Mouse (Mus musculus) spleen, adult 12 weeks (tissue): Measurements from ENCODE around the gene Gm7361.
"Not testable (repeated sequence)": the region's sequence is repeated elsewhere in the genome, so short reads cannot be mapped to it uniquely, and the experiment has no call there.

Experiments used
- DNase-seq: peaks from one replicate; pipeline ENCODE4 v3.0.0; 2022; ENCODE audit warnings: low spot score

Gene Gm7361

GRCm38 (mm10) chr5:26257391-26257790 is at the start of gene Gm7361:
Gene Gm7361, plus strand, starts transcription at chr5:26257691.
- DNase-seq: not testable (repeated sequence)

- DNase-seq: no peak
These were observed 46.5 kb upstream of the Gm7361 start for GRCm38 (mm10) chr5:26211030-26211429.

DNA sequence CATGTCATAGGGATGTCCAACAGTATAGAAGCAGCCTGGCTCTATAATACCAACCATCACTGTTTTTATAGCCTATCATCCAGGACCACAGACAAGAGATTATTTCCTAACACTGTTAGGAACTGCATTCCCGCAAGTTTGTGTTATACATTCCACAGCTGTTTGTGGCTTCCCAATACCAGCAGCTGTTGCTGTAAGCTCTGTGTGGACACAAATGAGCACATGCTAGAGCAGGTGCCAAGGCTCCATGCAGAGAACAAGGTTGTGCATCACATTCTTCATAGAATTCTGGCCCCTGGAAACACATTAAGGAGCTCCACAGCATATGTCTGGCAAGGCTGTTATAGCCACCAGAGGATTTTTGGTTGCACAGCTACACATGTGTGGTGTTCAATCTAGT is 35.4 kb upstream of the Gm7361 start:
- no peak for DNase-seq

DNA sequence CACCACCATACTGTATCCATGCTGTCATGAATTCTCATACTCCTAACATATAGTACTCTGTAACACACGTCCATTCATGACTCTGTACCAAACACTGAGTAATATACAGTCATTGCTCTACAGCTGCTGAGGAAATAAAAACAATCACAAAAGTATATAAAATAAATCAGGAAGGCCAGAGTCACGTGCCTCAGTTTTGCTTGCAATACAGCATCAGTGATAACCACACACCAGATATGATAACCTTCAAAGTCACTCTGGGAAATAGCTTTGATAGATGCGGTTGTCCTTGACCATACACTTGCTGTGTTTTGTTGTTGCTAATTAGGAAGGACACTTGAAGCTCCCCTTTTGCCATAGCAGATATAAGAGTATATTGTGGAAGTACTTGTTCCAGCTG is 9.2 kb downstream of the Gm7361 start:
- not testable (repeated sequence) for DNase-seq

DNA sequence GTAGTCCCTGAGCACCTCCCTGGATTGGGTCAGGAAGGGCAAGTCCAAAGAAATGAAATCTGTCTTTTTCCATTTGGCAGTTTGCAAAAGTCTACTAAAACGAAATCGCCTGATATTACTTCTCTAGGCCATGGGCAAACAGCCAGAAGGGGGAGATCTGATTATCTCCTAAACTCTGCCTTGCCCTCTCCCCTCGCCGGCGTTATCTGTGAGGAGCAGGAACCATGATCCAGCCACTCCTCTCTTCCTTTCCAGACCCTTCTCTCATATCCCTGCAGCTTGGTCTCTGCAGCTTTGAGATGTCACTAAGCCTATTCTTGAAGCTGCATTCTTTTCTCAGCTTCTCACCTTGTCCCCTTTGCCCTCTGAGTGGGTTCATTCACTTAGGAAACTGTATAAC is 22.9 kb downstream of the Gm7361 start:
- no peak for DNase-seq

- DNase-seq: no peak
These were observed 24.2 kb downstream of the Gm7361 start for GRCm38 (mm10) chr5:26281717-26282116.

- no peak for DNase-seq
These were observed 24.8 kb downstream of the Gm7361 start for GRCm38 (mm10) chr5:26282282-26282681.

- no peak for DNase-seq
These were observed 25.9 kb downstream of the Gm7361 start for GRCm38 (mm10) chr5:26283399-26283798.

DNA sequence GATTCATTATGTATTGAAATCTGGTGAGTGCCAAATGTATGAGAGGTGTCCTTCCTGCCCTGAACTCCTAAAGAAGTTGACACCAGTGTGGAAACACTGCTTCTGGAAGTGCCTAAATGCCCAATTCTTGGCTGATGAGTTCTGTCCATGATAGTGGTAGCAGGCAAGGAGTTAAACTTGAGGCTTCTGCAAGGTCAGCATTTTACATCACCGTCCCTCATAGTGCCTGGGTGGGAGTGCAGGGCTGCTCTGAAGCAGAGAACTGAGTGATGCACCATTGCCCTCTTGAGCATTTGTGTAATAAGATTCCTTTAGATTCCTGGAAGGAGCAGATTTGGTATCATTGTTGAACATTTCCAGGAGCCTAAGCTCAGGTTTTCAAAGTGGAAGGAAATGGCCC is 34.1 kb downstream of the Gm7361 start:
- no peak for DNase-seq

DNA sequence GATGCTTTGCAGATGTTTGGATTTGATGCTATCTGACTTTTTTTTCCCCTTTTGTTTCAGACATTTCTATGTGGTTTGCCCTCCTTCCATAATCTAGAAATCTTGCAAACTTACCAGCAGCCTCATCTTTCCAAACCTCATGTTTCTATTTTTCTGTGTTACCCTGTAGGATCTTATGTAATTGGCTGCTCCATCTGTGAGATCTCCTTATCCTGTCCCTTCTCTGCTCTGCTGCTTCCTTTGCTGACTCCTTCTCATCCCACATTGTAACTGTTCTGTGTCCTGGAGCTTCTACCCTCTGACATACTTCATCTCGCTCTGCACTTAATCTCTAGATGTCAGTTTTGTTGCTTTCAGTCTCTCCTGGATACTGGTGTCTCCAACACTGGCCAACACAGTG is 35.8 kb downstream of the Gm7361 start:
- no peak for DNase-seq
